Mouse (Mus musculus) kidney, adult 2 months (tissue): ENCODE measurements around the gene Fam161b. TPM values are rescaled to one million over a fixed set of nuclear protein-coding genes. Genes with fewer than 3 reads are reported as not detected.
A peak's percentile ranks its signal among the peaks of the same experiment; 100 is the strongest.

ENCODE experiments used
- DNase-seq: peaks from one replicate; pipeline ENCODE4 v3.0.0; 2021
- H3K27ac ChIP-seq: fragments of 200-500 bp; 2 replicates; pipeline ENCODE4 v1.5.1; 2012; ENCODE audit warnings: low read depth, low read length, control low read depth, inconsistent platforms; ENCODE audit not compliant: insufficient read depth
- H3K27me3 ChIP-seq: fragments of 200-500 bp; replicated peaks from 2 replicates; pipeline ENCODE4 v1.6.1; 2012; ENCODE audit warnings: mild to moderate bottlenecking, moderate library complexity, low read length, inconsistent platforms; ENCODE audit not compliant: control insufficient read depth, insufficient read depth
- H3K36me3 ChIP-seq: fragments of 200-500 bp; 2 replicates; pipeline ENCODE4 v1.6.1; 2012; ENCODE audit warnings: mild to moderate bottlenecking, moderate library complexity, low read length, inconsistent platforms; ENCODE audit not compliant: control insufficient read depth, insufficient read depth
- H3K4me1 ChIP-seq: fragments of 200-500 bp; 2 replicates; pipeline ENCODE4 v1.6.1; 2011; ENCODE audit warnings: low read length; ENCODE audit not compliant: control insufficient read depth, insufficient read depth
- H3K4me3 ChIP-seq: fragments of 200-500 bp; 2 replicates; pipeline ENCODE4 v1.5.1; 2011; ENCODE audit warnings: mild to moderate bottlenecking, low read depth, low read length, control low read depth; ENCODE audit not compliant: insufficient read depth
- CTCF ChIP-seq: fragments of 200-500 bp; conservative IDR thresholded peaks from 2 replicates; pipeline ENCODE4 v1.5.1; 2011; ENCODE audit warnings: low read depth, mild to moderate bottlenecking, control low read depth, low read length, moderate library complexity, mixed read lengths; ENCODE audit not compliant: insufficient read depth, insufficient read length
- POLR2A ChIP-seq: fragments of 200-500 bp; IDR thresholded peaks from one replicate; pipeline ENCODE4 v1.6.1; 2011; ENCODE audit warnings: low read depth, low read length, control low read depth
- WGBS: fragments of 180-500 bp; shearing (Covaris S2); methylation state at CpG from one replicate; pipeline ENCODE4 v1.1.7; 2018; 5-methylcytosine and 5-hydroxymethylcytosine counted together
- polyA plus RNA-seq: library from polyadenylated mRNA; depleted of rRNA; stranded (reverse); fragments of >200 nt; gene quantifications from 2 replicates; pipeline ENCODE4 v1.2.3, GENCODE M21; 2012

Gene Fam161b
- polyA plus RNA-seq, 1 experiment: 1.2 TPM

DNA sequence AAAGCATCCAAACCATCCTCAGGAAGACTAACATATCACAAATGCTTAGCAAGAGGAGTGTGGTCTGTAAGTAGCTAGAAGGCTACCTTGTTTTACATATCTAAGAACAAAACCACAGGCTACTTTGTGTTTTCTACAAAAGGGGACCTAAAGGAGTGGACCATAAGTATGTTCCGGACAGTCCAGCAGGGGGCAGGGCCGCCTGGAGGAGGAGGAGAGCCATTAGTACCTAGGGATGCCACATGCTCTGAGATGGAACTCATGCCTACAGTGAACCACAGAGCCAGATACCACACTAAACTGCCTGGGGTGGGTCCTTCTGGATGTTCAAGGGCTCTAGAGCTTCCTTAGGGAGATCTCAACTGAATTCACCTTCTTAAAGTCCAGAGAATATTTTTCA is 14.4 kb downstream of the Fam161b start:
- peak; percentile 73 for TF ChIP-seq CTCF
- no peak for TF ChIP-seq POLR2A
- DNase-seq: peak; percentile 47

DNA sequence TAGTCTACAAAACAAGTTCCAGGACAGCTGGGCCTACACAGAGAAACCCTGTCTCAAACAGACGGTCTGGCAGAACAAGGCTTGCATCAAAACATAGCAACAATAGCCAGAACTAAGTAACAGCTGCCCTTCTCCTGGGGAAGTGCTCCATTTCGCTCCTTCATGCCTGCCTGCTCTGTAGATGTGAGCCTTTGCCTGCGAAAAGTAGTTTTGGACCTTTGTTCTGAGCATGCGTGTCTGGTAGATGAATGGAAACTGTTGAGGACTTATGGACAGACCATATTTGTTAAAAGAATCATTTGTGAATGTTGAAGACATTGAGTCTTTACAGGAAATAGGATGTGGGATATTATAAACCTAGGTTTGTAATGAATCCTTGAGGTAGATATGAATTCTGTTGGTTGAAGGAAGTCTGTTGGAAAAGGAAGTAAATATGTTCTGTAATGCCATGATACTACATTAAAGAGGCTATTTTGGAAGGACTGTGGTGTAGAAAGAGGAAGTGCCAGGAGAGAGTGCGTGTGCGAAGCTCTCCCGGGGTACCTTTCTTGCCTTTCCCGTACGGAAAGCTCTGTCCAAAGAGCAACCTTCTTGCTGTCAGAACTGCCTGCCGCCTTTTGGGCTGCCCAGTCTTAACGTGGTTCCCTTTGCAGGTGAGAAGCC is 24.5 kb downstream of the Fam161b start:
- H3K4me1 ChIP-seq: no peaks in the 10 kb centered on the region
- TF ChIP-seq POLR2A (no peak), CTCF (no peak)
- H3K27me3 ChIP-seq: no peaks in the 10 kb centered on the region
- H3K4me3 ChIP-seq: no peak overlapping the region
- no peak overlapping the region for H3K27ac ChIP-seq
- peaks cover 7% of the 10 kb centered on the region for H3K36me3 ChIP-seq
- 89% methylated on average over 11 of the region's 11 CpGs for WGBS
- no peak for DNase-seq

More for the DNA sequence above, 14.4 kb downstream of the Fam161b start:
- no peak overlapping the region for H3K27ac ChIP-seq
- peaks cover 2% of the 10 kb centered on the region; the same call in 1 of the 2 replicates for H3K36me3 ChIP-seq
- H3K27me3 ChIP-seq: no peaks in the 10 kb centered on the region
- 36% methylated on average over 2 of the region's 2 CpGs for WGBS
- 0 out of 2 replicates have a peak, but pooled peaks cover under 1% of the 10 kb centered on the region for H3K4me1 ChIP-seq
- H3K4me3 ChIP-seq: no peak overlapping the region

DNA sequence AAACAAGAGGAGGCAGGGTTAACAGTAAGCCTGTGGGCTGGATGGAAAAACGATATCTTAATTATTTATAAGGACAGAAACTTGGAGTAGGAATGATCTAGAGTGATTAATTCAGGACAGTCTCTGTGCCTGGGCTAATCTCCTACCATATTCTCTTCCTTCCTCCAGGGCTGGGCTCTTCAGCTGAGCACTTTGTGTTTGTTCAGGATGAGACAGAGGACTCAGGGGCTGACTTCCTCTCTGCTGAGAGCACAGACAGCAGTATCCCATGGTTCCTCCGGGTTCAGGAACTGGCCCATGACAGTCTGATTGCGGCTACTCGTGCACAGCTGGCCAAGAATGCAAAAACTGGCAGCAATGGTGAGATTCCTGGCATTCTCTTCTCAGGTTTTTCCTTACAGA is 34.5 kb downstream of the Fam161b start:
- H3K27ac ChIP-seq: peak overlapping the region; percentile 66
- no peaks in the 10 kb centered on the region for H3K27me3 ChIP-seq
- H3K36me3 ChIP-seq: peaks cover 3% of the 10 kb centered on the region
- WGBS: 25% methylated on average over 4 of the region's 4 CpGs
- no peaks in the 10 kb centered on the region; the same call in 1 of the 2 replicates for H3K4me1 ChIP-seq
- H3K4me3 ChIP-seq: no peak overlapping the region
- DNase-seq: peak; percentile 70
- TF ChIP-seq POLR2A (no peak), CTCF (no peak)

DNA sequence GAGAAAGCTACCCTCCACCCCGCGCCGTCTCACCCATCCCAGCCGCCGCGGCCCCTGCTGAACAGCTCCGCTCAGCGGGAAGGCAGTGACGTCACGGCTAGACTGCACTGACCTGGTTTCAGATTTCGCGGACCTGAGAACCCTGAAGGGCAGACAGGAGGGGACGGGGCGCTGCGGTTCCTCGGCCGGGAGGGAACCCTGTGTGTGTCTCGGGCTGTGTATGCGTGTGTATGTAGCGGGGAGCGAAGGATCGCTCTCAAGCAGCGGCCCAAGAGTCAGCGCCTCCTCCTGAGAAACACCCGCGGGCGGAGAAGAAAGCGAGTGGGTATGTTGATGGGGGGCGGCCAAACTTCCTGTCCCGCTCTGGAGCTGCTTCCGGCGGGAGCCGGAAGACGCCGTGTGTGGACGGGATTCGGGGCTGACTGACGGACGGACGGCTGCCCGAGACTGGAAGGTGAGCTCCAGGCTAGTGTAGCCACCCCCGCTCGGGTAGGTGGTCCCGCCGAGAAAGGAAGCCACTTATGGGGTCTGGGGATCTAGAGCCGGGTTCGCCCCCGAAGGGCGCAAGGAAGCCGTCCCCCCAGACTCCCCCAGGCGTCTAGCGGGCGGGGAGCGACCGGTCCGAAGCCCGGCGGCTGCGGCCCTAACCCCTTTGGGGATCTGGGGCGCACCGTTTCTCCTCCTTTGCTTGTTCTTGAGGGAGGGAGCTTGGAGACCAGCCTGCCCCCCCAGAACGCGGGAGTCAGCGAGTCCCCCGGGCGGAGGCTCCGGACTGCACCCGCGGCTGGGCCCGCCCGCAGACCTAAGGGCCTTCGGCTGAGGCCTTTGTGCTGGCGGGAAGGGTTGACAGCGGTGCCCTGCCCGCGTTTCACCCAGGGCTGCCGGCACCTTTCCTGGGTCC is 44.7 kb downstream of the Fam161b start, which contains the start of gene Zfp410:
TSS of gene Zfp410 (plus strand) at position 132 of the 901 bp plus-strand sequence.
- H3K27me3 ChIP-seq: no peaks in the 10 kb centered on the region
- H3K27ac ChIP-seq: peak within 1 kb of the TSS; percentile 97
- H3K4me1 ChIP-seq: peaks cover 3% of the 10 kb centered on the region; the same call in 1 of the 2 replicates
- H3K36me3 ChIP-seq: peaks cover 2% of the 10 kb centered on the region; the same call in 1 of the 2 replicates
- TF ChIP-seq POLR2A (peak; percentile 1), CTCF (no peak)
- peak; percentile 93 for DNase-seq
- WGBS: under 1% methylated on average over 76 of the region's 77 CpGs
- H3K4me3 ChIP-seq: peak within 1 kb of the TSS; percentile 82

DNA sequence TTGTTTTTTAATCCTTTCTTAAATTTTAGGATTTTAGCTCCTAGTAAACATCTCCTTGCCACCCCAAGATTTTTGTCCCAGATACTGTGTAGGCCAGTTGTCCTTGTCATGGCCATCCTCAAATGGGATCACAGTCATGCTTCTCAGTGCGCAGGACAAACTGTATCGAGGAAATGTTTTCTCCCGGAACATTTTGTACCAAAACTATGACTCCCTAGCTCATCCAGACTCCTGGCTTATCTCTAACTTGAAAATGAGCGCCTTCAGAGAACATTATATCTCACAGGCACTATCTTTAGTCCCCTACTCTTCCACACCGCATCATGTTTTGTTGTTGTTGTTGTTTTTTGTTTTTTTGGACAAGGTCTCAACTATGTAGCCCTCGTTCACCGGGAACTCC is 45.6 kb downstream of the Fam161b start:
- peak overlapping the region; percentile 97 for H3K27ac ChIP-seq
- H3K27me3 ChIP-seq: no peaks in the 10 kb centered on the region
- no peak for DNase-seq
- no peak for TF ChIP-seq CTCF
- no peak for TF ChIP-seq POLR2A
- WGBS: 17% methylated on average over 7 of the region's 7 CpGs
- H3K4me3 ChIP-seq: peak overlapping the region; percentile 82
- peaks cover 2% of the 10 kb centered on the region; the same call in 1 of the 2 replicates for H3K36me3 ChIP-seq
- H3K4me1 ChIP-seq: no peaks in the 10 kb centered on the region; the same call in 1 of the 2 replicates

DNA sequence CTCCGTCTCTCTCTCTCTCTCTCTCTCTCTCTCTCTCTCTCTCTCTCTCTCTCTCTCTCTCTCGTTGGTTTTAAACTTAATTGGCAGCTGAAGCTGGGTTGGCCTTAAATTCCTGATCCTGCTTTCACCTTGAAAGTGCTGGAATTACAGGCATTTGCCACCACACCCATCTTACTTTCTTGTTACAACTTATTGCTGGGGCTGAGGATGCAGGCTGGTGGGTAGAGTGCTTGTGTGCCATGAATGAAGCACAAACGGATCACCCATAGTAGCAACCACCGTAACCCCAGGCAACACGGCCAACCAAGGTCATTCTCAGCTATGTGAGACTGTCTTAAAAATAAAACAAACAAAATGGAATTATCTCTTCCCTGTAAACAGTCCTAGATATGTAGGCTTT is 50.3 kb downstream of the Fam161b start:
- TF ChIP-seq POLR2A (no peak), CTCF (no peak)
- Histone ChIP-seq H3K27ac (no peak overlapping the region), H3K4me3 (no peak overlapping the region), H3K36me3 (peaks cover 5% of the 10 kb centered on the region), H3K27me3 (no peaks in the 10 kb centered on the region), H3K4me1 (peaks cover 3% of the 10 kb centered on the region; the same call in 1 of the 2 replicates)
- DNase-seq: no peak
- WGBS: 77% methylated on average over 4 of the region's 5 CpGs
